Mouse (Mus musculus) heart, postnatal 0 days (tissue): Measurements from ENCODE around the gene Rhbg.

Source experiments
- CTCF ChIP-seq: IDR thresholded peaks from 2 replicates; pipeline ENCODE4 v1.5.1; 2016; ENCODE audit warnings: antibody characterized with exemption, control low read depth, low read depth
- EP300 ChIP-seq: IDR thresholded peaks from 2 replicates; pipeline ENCODE4 v1.6.1; 2016; ENCODE audit warnings: antibody characterized with exemption, low read depth

GRCm38 (mm10) chr3:88227976-88228375 is 26.5 kb downstream of the Rhbg start:
- TF ChIP-seq CTCF = no peak
- no peak for TF ChIP-seq EP300
